Mouse (Mus musculus) lung, postnatal 25 days (tissue): ENCODE data around the gene Syna.

Experiments used
- DNase-seq: peaks from one replicate; pipeline ENCODE4 v3.0.0; 2022; ENCODE audit warnings: low spot score

Gene Syna

DNA sequence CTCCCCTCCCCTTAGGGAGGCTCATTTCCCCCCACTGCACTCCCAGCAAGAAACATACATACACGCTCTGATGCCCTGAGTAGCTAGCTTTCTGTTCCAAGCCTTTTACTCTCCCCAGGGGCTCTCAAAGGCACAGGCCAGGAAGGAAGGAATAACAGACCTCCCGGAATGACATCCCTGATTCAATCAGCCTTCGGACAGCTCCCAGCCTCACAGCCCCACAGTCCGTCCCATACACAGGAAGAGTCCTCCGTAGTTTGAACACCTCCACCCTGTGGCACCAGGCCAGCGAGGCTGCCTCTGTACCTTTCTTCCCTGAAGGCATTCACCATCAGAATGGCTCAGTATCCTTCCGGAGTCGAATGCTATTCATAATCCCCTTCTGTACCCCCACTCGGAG, 31.5 kb downstream of the Syna start:
- no peak for DNase-seq

DNA sequence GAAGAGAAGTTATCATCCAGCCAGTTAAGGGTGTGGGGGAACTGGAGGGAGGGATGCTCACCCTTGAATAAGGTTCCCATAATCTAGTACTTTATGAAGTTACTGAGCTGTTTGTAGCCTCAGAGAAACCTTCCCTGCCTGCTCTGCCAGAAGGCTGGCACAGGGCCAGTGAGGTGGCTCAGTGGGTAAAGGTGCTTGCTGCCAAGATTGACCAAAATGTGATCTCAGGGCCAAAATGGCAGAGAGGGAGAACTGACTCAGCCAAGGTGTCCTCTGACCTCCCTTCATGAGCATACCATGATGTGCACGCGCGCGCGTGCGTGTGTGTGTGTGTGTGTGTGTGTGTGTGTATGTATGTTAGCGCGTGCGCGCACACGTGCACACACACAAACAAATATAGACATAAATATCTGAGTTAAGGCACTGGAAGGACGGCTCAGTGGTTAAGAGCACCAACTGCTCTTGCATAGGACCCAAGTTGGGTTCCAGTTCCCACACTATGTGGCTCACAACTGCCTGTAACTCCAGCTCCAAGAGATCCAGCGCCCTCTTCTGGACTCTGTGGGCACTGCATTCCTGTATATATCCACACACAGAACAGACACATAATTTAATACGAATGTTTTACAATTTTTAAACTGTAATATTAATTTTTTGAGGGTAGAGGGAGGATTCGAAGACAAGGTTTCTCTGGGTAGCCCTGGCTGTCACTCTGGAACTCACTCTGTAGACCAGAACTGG, 33.8 kb downstream of the Syna start:
- no peak for DNase-seq

DNA sequence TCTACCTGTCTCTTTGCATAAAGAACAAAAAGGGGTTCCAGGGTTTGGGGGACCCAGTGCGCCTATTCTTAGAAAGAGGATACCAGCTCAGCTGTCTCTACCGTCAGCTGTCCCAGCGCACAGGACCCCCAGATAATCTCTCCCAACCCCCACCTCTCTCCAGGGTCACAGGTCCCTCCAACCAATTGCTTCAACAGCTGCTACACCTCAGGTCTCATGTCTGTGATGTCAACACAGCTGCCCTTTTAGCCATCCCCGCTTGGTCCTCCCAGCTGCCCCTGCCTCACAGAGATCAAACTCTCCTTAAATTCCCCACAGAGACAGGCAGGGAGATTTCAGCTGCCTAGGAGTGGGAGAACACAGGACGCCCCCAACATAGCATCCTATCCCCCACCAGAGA, 36.2 kb downstream of the Syna start:
- DNase-seq, result no peak

DNA sequence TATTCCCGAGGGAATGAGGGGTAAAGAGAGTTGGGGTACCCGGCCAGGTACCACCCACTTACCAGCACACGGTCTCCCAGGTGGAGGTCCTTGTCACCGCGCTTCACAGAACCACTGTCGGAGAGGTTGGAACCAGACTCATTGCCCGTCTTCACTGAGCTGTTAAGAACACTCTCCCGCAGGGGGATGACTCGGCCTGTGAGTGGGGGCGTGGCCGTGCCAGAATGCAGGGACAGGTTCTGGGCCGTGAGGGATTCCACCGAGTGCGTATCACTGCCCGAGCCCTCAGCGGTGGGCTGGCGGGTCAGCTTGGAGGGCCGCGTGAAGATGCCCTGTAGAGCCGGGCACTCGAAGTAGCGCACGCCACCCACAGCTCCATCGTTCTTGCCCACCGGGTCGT, 37.4 kb downstream of the Syna start:
- DNase-seq, result no peak

DNA sequence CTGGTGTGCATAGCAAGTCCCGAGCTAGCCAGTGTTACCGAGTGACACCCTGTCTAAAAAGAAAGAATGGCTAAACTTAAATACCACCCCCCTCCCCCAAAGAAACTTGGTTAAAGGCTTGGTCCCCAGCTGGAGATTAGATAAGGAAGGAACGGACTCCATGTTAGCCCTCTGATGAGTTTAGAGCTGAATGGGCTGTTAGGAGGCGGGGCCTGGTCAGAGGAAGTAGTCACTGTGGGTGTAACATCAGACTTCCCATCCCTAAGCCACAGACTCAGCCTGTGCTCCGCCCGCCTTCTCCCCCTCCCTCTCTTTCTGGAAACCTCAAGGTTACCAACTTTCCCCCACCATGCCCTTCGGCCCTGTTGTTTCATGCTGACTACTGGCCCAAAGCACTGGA, 38.2 kb downstream of the Syna start:
- DNase-seq, result no peak

DNA sequence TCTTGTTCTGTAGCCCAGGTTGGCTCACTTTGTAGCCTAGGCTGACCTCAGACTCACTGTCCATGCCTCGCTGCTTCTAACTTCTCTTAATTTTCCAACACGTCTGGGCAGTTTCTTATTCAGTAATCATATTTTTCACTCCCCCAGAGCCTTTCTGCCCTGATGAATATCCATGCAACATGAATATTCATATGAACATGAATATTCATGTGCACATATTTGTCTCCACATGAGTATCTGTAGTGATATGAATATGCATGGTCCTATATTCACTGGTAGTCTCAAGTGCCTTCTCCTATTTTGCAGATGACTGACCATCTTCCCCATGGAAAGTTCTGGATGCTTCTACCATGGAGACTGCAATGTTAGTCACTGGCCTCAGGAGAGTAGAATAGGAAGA, 38.8 kb downstream of the Syna start:
- DNase-seq, result no peak

DNA sequence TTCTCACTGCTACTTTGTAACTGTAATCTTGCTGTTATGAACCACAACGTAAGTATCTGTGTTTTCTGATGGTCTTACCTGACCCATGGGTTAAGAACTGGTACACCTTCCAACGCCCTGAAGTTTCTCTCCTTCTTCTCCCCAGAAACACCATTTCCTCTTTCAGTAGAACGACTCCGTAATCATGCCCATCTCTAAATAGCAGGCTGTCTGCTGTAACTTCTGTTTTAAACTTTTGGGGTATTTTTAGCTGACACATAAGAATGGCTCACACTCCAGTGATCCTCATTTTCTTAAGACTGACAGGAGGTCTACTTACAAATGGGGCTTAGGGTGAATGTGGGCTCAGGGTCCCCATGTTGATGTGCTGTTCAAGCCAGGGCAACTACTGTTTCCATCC, 39.9 kb downstream of the Syna start:
- DNase-seq, result no peak

DNA sequence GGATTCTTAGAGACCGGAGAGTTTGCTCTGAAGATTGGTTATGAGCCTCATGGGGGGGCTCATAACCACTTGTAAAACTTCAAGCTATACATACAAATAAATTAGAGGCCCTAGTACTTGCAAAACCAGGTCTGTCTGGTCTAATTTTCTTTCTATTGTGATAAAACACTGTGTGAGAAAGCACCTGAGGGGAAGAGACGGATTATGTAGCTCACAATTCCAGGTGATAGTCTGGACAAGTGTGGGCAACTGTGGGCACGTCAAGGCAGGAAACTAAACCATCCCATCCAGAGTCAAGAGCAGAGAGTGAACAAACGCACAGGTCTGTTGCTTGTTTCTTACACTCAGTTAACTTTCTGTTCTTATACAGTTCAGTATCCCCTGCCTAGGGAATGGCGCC, 40.5 kb downstream of the Syna start:
- DNase-seq, result no peak

DNA sequence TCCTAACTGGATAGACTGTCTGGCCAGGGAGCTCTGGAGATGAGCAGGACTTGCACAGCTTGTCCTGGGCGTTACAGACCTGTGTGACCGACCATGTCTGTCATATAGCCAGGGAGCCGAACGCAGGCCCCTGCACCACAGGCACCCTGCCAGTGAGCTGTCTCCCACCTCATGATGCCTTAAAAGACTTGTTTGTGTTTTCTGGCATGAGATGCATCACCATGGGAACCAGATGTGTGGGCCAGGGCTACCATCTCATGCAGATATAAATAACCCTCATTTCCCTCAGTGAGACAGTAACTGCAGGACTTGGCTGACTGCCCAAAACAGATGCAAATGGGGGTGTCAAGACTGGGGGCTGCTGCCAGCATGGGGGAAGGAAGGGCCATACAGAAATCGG, 47.9 kb downstream of the Syna start:
- no peak for DNase-seq

DNA sequence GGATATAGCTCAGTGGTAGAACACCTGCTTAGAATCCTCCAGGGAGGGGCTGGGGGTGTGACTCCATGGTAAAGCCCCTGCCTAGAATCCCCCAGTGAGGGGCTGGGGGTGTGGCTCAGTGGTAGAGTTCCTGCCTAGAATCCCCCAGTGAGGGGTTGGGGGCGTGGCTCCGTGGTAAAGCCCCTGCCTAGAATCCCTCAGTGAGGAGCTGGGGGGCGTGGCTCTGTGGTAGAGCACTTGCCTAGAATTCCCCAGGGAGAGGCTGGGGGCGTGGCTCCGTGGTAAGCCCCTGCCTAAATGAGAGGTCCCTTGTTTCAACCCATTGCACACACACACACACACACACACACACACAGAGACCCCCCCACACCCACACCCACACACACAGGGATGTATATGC, 49.7 kb downstream of the Syna start:
- no peak for DNase-seq

DNA sequence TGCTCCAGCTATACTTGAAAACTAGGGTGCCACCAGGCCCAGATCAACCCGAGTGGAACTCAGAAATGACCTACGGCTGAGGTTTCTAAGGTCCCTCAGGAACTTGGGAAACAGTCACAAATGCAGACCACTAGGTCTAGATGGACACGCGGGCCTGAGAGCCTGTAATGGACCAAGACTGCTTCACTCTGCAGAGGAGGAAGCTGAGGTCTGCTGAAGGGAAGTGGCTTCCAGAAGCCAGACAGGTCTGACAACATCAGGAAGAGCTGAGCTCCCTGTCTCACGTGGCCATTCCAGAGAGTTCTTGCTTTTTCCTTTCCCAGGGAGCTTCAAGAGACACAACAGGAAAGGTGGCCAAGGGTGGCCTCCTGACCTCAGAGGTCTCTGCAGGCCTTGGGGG, 51.0 kb downstream of the Syna start:
- no peak for DNase-seq
